Mouse (Mus musculus): ENCODE data around the gene Negr1. TPM values are rescaled to one million over a fixed set of nuclear protein-coding genes. Genes with fewer than 3 reads are reported as not detected.

Negr1 gene
- total and polyA plus RNA-seq, 3 experiments: not detected

- no peak overlapping the region for H3K4me3 ChIP-seq (replicated peaks in 1 of 3; ENCODE audit: low read depth in 2 of 3, low read length in 2 of 3, poor library complexity in 1 of 3)
- no peak overlapping the region for H3K4me2 ChIP-seq (ENCODE audit: insufficient read depth, low read depth, poor library complexity, severe bottlenecking)
- no peaks in the 10 kb centered on the region for H3K4me1 ChIP-seq (ENCODE audit: control insufficient read depth in 1 of 2, insufficient read depth in 2 of 2)
- H3K36me3 ChIP-seq (replicated peaks in 1 of 2; ENCODE audit: control insufficient read depth in 1 of 2, insufficient read depth in 1 of 2, low read length in 1 of 2): no peaks in the 10 kb centered on the region
- H3K27me3 ChIP-seq (replicated peaks): no peaks in the 10 kb centered on the region
- dilution Hi-C loops (cut with MboI; ENCODE audit: extremely low pct_ligation_motif_present, extremely low pct_unique_long_range_greater_than_20kb, low sequenced_read_pairs) (no loop called here), in situ Hi-C loops (cut with MboI; ENCODE audit: low pct_ligation_motif_present, low pct_unique_long_range_greater_than_20kb, low sequenced_read_pairs) (no loop called here)
- H3K79me2 ChIP-seq (replicated peaks; ENCODE audit: control insufficient read depth, extremely low read depth, insufficient read depth, poor library complexity, severe bottlenecking): no peaks in the 10 kb centered on the region
- no peak for DNase-seq (ENCODE audit: extremely low read depth)
- TF ChIP-seq POLR2A (IDR thresholded peaks at IDR 0.05; ENCODE audit: low read depth, low read length): no peak
- no peak for TF ChIP-seq MAFK (IDR thresholded peaks at IDR 0.05; ENCODE audit: insufficient replicate concordance, low read length)
- no peak for TF ChIP-seq ZNF384 (IDR thresholded peaks at IDR 0.05; ENCODE audit: low read depth, low read length)
- TF ChIP-seq TBP (conservative IDR thresholded peaks at IDR 0.05; ENCODE audit: low read depth, low read length): no peak
- no peak for TF ChIP-seq RCOR1 (conservative IDR thresholded peaks at IDR 0.05; ENCODE audit: low read depth, low read length)
- no peak for TF ChIP-seq NELFE (IDR thresholded peaks at IDR 0.05; ENCODE audit: low read depth, low read length)
- no peak for TF ChIP-seq MEF2A (IDR thresholded peaks at IDR 0.05; ENCODE audit: borderline replicate concordance, low read depth, low read length)
- TF ChIP-seq NRF1 (IDR thresholded peaks at IDR 0.05; ENCODE audit: low read depth, low read length): no peak
- no peak overlapping the region for H3K27ac ChIP-seq (ENCODE audit: insufficient read depth, low read depth)
- no peak overlapping the region for H3K9ac ChIP-seq (ENCODE audit: insufficient read depth, low read depth)
- no peaks in the 10 kb centered on the region for H3K9me3 ChIP-seq (replicated peaks; ENCODE audit: low read length)
Observed at GRCm38 (mm10) chr3:157146124-157146855, 584.7 kb downstream of the Negr1 start.

GRCm38 (mm10) chr3:157154902-157155301 lies 593.3 kb downstream of the Negr1 start:
- H3K27ac ChIP-seq (ENCODE audit: insufficient read depth, low read depth): no peak overlapping the region
- H3K27me3 ChIP-seq (replicated peaks): no peaks in the 10 kb centered on the region
- H3K9ac ChIP-seq (ENCODE audit: insufficient read depth, low read depth): no peak overlapping the region
- no peaks in the 10 kb centered on the region for H3K9me3 ChIP-seq (replicated peaks; ENCODE audit: low read length)
- dilution Hi-C loops (cut with MboI; ENCODE audit: extremely low pct_ligation_motif_present, extremely low pct_unique_long_range_greater_than_20kb, low sequenced_read_pairs) (no loop called here), in situ Hi-C loops (cut with MboI; ENCODE audit: low pct_ligation_motif_present, low pct_unique_long_range_greater_than_20kb, low sequenced_read_pairs) (no loop called here)
- no peak for DNase-seq (ENCODE audit: extremely low read depth)
- H3K4me3 ChIP-seq (replicated peaks in 1 of 3; ENCODE audit: low read depth in 2 of 3, low read length in 2 of 3, poor library complexity in 1 of 3): no peak overlapping the region
- H3K4me1 ChIP-seq (ENCODE audit: control insufficient read depth in 1 of 2, insufficient read depth in 2 of 2): 0 out of 4 replicates have a peak, but pooled peaks cover 0 to 3% of the 10 kb centered on the region in 2 experiments
- no peak overlapping the region for H3K4me2 ChIP-seq (ENCODE audit: insufficient read depth, low read depth, poor library complexity, severe bottlenecking)
- no peak for TF ChIP-seq HCFC1 (IDR thresholded peaks at IDR 0.05; ENCODE audit: low read depth, low read length)
- H3K36me3 ChIP-seq (replicated peaks in 1 of 2; ENCODE audit: control insufficient read depth in 1 of 2, insufficient read depth in 1 of 2, low read length in 1 of 2): no peaks in the 10 kb centered on the region
- no peaks in the 10 kb centered on the region for H3K79me2 ChIP-seq (replicated peaks; ENCODE audit: control insufficient read depth, extremely low read depth, insufficient read depth, poor library complexity, severe bottlenecking)

GRCm38 (mm10) chr3:157155513-157155912 lies 593.9 kb downstream of the Negr1 start:
- no peak for DNase-seq (ENCODE audit: extremely low read depth)
- no peaks in the 10 kb centered on the region for H3K27me3 ChIP-seq (replicated peaks)
- dilution Hi-C loops (cut with MboI; ENCODE audit: extremely low pct_ligation_motif_present, extremely low pct_unique_long_range_greater_than_20kb, low sequenced_read_pairs) (no loop called here), in situ Hi-C loops (cut with MboI; ENCODE audit: low pct_ligation_motif_present, low pct_unique_long_range_greater_than_20kb, low sequenced_read_pairs) (no loop called here)
- H3K79me2 ChIP-seq (replicated peaks; ENCODE audit: control insufficient read depth, extremely low read depth, insufficient read depth, poor library complexity, severe bottlenecking): no peaks in the 10 kb centered on the region
- 0 out of 4 replicates have a peak, but pooled peaks cover 0 to 3% of the 10 kb centered on the region in 2 experiments for H3K4me1 ChIP-seq (ENCODE audit: control insufficient read depth in 1 of 2, insufficient read depth in 2 of 2)
- no peak overlapping the region for H3K4me2 ChIP-seq (ENCODE audit: insufficient read depth, low read depth, poor library complexity, severe bottlenecking)
- H3K36me3 ChIP-seq (replicated peaks in 1 of 2; ENCODE audit: control insufficient read depth in 1 of 2, insufficient read depth in 1 of 2, low read length in 1 of 2): no peaks in the 10 kb centered on the region
- TF ChIP-seq RCOR1 (conservative IDR thresholded peaks at IDR 0.05; ENCODE audit: low read depth, low read length): no peak
- TF ChIP-seq MXI1 (IDR thresholded peaks at IDR 0.05; ENCODE audit: low read depth, low read length): no peak
- no peak for TF ChIP-seq ZMIZ1 (IDR thresholded peaks at IDR 0.05; ENCODE audit: low read depth, low read length)
- no peak for TF ChIP-seq EP300 (IDR thresholded peaks at IDR 0.05; ENCODE audit: low read length)
- no peak for TF ChIP-seq ZKSCAN1 (IDR thresholded peaks at IDR 0.05; ENCODE audit: borderline replicate concordance, low read depth, low read length)
- no peak for TF ChIP-seq MAFK (IDR thresholded peaks at IDR 0.05; ENCODE audit: insufficient replicate concordance, low read length)
- no peak for TF ChIP-seq MAZ (IDR thresholded peaks at IDR 0.05; ENCODE audit: low read depth, low read length)
- TF ChIP-seq ZC3H11A (IDR thresholded peaks at IDR 0.05; ENCODE audit: low read depth, low read length): no peak
- no peak for TF ChIP-seq POLR2A (IDR thresholded peaks at IDR 0.05; ENCODE audit: low read depth, low read length)
- no peak for TF ChIP-seq MYC (IDR thresholded peaks at IDR 0.05; ENCODE audit: low read depth, low read length)
- no peak for TF ChIP-seq MAX (IDR thresholded peaks at IDR 0.05; ENCODE audit: low read length)
- no peak for TF ChIP-seq NRF1 (IDR thresholded peaks at IDR 0.05; ENCODE audit: low read depth, low read length)
- no peak for TF ChIP-seq MEF2A (IDR thresholded peaks at IDR 0.05; ENCODE audit: borderline replicate concordance, low read depth, low read length)
- no peaks in the 10 kb centered on the region for H3K9me3 ChIP-seq (replicated peaks; ENCODE audit: low read length)
- no peak overlapping the region for H3K27ac ChIP-seq (ENCODE audit: insufficient read depth, low read depth)
- H3K4me3 ChIP-seq (replicated peaks in 1 of 3; ENCODE audit: low read depth in 2 of 3, low read length in 2 of 3, poor library complexity in 1 of 3): no peak overlapping the region
- no peak overlapping the region for H3K9ac ChIP-seq (ENCODE audit: insufficient read depth, low read depth)
